Mouse (Mus musculus): ENCODE results near the gene Spice1.

- no peak for TF ChIP-seq CTCF (IDR thresholded peaks at IDR 0.05; ENCODE audit: control insufficient read depth, insufficient read depth, insufficient read length)
- TF ChIP-seq MYOD1 (IDR thresholded peaks at IDR 0.05; ENCODE audit: control insufficient read depth, insufficient read length, low read depth) = no peak
- no peak for TF ChIP-seq USF1 (IDR thresholded peaks at IDR 0.05; ENCODE audit: low read depth)
- no peak for TF ChIP-seq MAX (IDR thresholded peaks at IDR 0.05)
- TF ChIP-seq MYOG (IDR thresholded peaks at IDR 0.05; ENCODE audit: control insufficient read depth, extremely low read depth, insufficient read length) = no peak
Observed at GRCm38 (mm10) chr16:44299438-44300093, 47.4 kb upstream of the Spice1 start.

All from C2C12 (cell line).